Mouse (Mus musculus): ENCODE results near the gene Esx1.

DNA sequence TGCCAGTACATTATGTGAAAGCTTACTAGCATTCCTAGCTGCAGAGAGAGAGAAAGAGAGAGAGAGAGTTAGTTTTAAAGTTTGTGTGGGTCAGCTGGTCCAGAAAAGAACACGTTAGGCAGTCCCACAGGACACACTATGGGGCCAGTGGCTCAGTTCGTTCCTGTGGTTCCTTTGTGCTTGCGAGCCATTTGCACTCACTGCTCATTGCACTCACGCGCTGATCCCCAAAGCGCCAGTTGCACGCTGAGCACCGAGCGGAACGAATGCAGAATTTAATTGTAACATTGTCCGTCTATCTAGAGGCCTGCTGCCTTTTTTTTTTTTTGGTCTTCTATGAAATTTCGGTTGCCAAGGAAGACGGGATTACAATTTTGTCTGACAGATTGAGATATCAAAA lies 15.4 kb downstream of the Esx1 start:
- TF ChIP-seq CTCF (IDR thresholded peaks at IDR 0.05; ENCODE audit: low read depth) (no peak), EP300 (optimal IDR thresholded peaks at IDR 0.05) (no peak)
